Mouse (Mus musculus): Measurements from ENCODE around the gene Acin1. TPM values are rescaled to one million over a fixed set of nuclear protein-coding genes. Genes with fewer than 3 reads are reported as not detected.
"Not testable (repeated sequence)": the region's sequence is repeated elsewhere in the genome, so short reads cannot be mapped to it uniquely, and the experiment has no call there.

Acin1 gene
- polyA plus RNA-seq, 1 experiment, result 207 TPM

GRCm38 (mm10) chr14:54616226-54616825, 70.4 kb downstream of the Acin1 start:
- 84% methylated on average over 16 of the region's 16 CpGs for WGBS
- H3K4me3 ChIP-seq (replicated peaks; ENCODE audit: insufficient read depth, low read depth, low read length), result no peak overlapping the region
- DNase-seq, result no peak
- H3K4me1 ChIP-seq (ENCODE audit: control insufficient read depth, insufficient read depth, low read length), result no peaks in the 10 kb centered on the region; the same call in 1 of the 2 replicates
- no peak overlapping the region for H3K27ac ChIP-seq (ENCODE audit: insufficient read depth, low read length)
- TF ChIP-seq CTCF (IDR thresholded peaks at IDR 0.05; ENCODE audit: borderline replicate concordance, insufficient read depth, low read depth, low read length) (no peak), POLR2A (IDR thresholded peaks at IDR 0.05; ENCODE audit: borderline replicate concordance, insufficient read depth, low read length) (no peak)
- H3K27me3 ChIP-seq (ENCODE audit: control insufficient read depth, insufficient read depth, low read length), result no peaks in the 10 kb centered on the region

DNA sequence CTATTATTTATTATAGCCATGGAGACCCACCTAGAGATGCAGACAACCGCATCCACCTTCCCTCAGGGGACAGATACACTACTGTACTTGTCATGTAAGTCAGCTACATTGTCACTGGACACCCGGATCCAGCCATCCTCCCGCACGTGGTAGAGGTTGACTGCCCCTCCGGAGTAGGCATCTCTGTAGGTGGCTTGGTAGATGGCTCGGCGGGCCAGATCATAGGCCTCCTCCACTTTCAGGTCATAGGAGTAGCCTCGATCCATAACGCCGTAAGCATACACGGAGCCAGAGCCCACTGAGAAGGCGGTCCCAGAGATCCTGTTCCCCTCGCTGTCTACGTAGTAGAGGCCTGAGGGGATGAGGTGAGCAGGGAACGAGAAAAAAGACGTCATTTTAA, 72.6 kb downstream of the Acin1 start:
- not testable (repeated sequence) for H3K4me3 ChIP-seq (replicated peaks; ENCODE audit: insufficient read depth, low read depth, low read length); DNase-seq; H3K27me3 ChIP-seq (ENCODE audit: control insufficient read depth, insufficient read depth, low read length); H3K27ac ChIP-seq (ENCODE audit: insufficient read depth, low read length); H3K4me1 ChIP-seq (ENCODE audit: control insufficient read depth, insufficient read depth, low read length)
- 88% methylated on average over 16 of the region's 16 CpGs for WGBS

DNA sequence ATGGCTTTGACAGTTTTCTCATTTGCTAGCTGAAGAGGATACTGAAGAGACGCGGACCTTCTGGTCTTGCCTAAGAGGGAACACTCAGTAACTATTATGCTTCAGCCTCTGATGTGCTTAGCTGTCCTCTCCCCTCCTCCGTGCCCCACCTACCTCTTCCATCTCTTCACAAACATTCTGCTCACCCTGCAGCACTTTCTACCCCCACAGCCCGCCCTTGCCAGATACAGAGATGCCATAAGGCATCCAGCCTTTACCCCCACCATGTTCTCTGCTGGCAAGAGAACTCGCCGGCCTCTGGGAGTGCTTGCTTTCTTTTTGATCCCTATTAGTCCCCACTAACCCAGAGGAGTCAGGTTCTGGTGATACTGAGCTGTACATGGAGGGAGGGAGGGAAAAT, 76.1 kb downstream of the Acin1 start:
- H3K27ac ChIP-seq (ENCODE audit: insufficient read depth, low read length), result no peak overlapping the region
- no peaks in the 10 kb centered on the region for H3K4me1 ChIP-seq (ENCODE audit: control insufficient read depth, insufficient read depth, low read length)
- no peaks in the 10 kb centered on the region for H3K27me3 ChIP-seq (ENCODE audit: control insufficient read depth, insufficient read depth, low read length)
- WGBS, result 77% methylated on average over 6 of the region's 6 CpGs
- no peak overlapping the region for H3K4me3 ChIP-seq (replicated peaks; ENCODE audit: insufficient read depth, low read depth, low read length)
- DNase-seq, result no peak
- TF ChIP-seq POLR2A (IDR thresholded peaks at IDR 0.05; ENCODE audit: borderline replicate concordance, insufficient read depth, low read length) (no peak), CTCF (IDR thresholded peaks at IDR 0.05; ENCODE audit: borderline replicate concordance, insufficient read depth, low read depth, low read length) (no peak)

- Histone ChIP-seq H3K4me1 (ENCODE audit: control insufficient read depth, insufficient read depth, low read length) (no peaks in the 10 kb centered on the region), H3K27ac (ENCODE audit: insufficient read depth, low read length) (no peak overlapping the region), H3K4me3 (replicated peaks; ENCODE audit: insufficient read depth, low read depth, low read length) (no peak overlapping the region), H3K27me3 (ENCODE audit: control insufficient read depth, insufficient read depth, low read length) (no peaks in the 10 kb centered on the region)
- TF ChIP-seq CTCF (IDR thresholded peaks at IDR 0.05; ENCODE audit: borderline replicate concordance, insufficient read depth, low read depth, low read length) (peak; percentile 46; the same call in 1 of the 2 replicates), POLR2A (IDR thresholded peaks at IDR 0.05; ENCODE audit: borderline replicate concordance, insufficient read depth, low read length) (no peak)
- WGBS, result 65% methylated on average over 4 of the region's 4 CpGs
- no peak for DNase-seq
These were observed 76.8 kb downstream of the Acin1 start for GRCm38 (mm10) chr14:54609962-54610361.

GRCm38 (mm10) chr14:54609245-54609644, 77.5 kb downstream of the Acin1 start:
- no peak for DNase-seq
- Histone ChIP-seq H3K4me3 (replicated peaks; ENCODE audit: insufficient read depth, low read depth, low read length) (no peak overlapping the region), H3K4me1 (ENCODE audit: control insufficient read depth, insufficient read depth, low read length) (no peaks in the 10 kb centered on the region), H3K27me3 (ENCODE audit: control insufficient read depth, insufficient read depth, low read length) (no peaks in the 10 kb centered on the region), H3K27ac (ENCODE audit: insufficient read depth, low read length) (no peak overlapping the region)
- no peak for TF ChIP-seq CTCF (IDR thresholded peaks at IDR 0.05; ENCODE audit: borderline replicate concordance, insufficient read depth, low read depth, low read length)
- no peak for TF ChIP-seq POLR2A (IDR thresholded peaks at IDR 0.05; ENCODE audit: borderline replicate concordance, insufficient read depth, low read length)
- WGBS, result 71% methylated on average over 4 of the region's 4 CpGs

GRCm38 (mm10) chr14:54607226-54607625, 79.5 kb downstream of the Acin1 start:
- Histone ChIP-seq H3K4me3 (replicated peaks; ENCODE audit: insufficient read depth, low read depth, low read length) (no peak overlapping the region), H3K27ac (ENCODE audit: insufficient read depth, low read length) (no peak overlapping the region), H3K27me3 (ENCODE audit: control insufficient read depth, insufficient read depth, low read length) (no peaks in the 10 kb centered on the region), H3K4me1 (ENCODE audit: control insufficient read depth, insufficient read depth, low read length) (0 out of 2 replicates have a peak, but pooled peaks cover 4% of the 10 kb centered on the region)
- TF ChIP-seq POLR2A (IDR thresholded peaks at IDR 0.05; ENCODE audit: borderline replicate concordance, insufficient read depth, low read length) (no peak), CTCF (IDR thresholded peaks at IDR 0.05; ENCODE audit: borderline replicate concordance, insufficient read depth, low read depth, low read length) (no peak)
- WGBS, result 34% methylated on average over 8 of the region's 8 CpGs
- no peak for DNase-seq

- Histone ChIP-seq H3K4me1 (ENCODE audit: control insufficient read depth, insufficient read depth, low read length) (0 out of 2 replicates have a peak, but pooled peaks cover 4% of the 10 kb centered on the region), H3K27me3 (ENCODE audit: control insufficient read depth, insufficient read depth, low read length) (no peaks in the 10 kb centered on the region), H3K27ac (ENCODE audit: insufficient read depth, low read length) (peak within 1 kb of the TSS; percentile 55; the same call in 1 of the 2 replicates), H3K4me3 (replicated peaks; ENCODE audit: insufficient read depth, low read depth, low read length) (peak within 1 kb of the TSS; percentile 99)
- DNase-seq, result peak; percentile 83
- TF ChIP-seq CTCF (IDR thresholded peaks at IDR 0.05; ENCODE audit: borderline replicate concordance, insufficient read depth, low read depth, low read length), result no peak
- TF ChIP-seq POLR2A (IDR thresholded peaks at IDR 0.05; ENCODE audit: borderline replicate concordance, insufficient read depth, low read length), result peak; percentile 40; the same call in 1 of the 2 replicates
- 2% methylated on average over 38 of the region's 39 CpGs for WGBS
These were observed 80.9 kb downstream of the Acin1 start, which contains the start of gene 4931414P19Rik for GRCm38 (mm10) chr14:54605752-54606321. Gene 4931414P19Rik, minus strand, starts transcription at chr14:54605993.

DNA sequence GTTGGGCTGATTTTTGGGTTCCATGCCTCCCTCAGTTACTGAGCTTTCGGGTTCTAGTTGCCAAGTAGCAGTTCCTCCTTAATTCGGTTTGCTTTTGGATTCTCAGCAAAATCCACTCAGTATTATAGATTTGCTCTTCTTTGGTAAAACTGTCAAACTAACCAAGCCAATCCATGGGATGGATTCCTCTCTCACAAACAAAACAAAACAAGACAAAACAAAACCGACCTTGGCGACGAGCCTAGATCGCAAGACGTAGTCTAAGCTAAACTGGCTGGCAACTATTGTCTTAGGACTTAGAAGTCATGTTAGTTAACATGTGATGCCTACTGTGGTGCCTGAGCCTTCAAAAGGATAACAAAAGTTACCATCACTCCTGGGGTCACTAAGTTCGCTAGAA, 83.0 kb downstream of the Acin1 start:
- TF ChIP-seq POLR2A (IDR thresholded peaks at IDR 0.05; ENCODE audit: borderline replicate concordance, insufficient read depth, low read length) (no peak), CTCF (IDR thresholded peaks at IDR 0.05; ENCODE audit: borderline replicate concordance, insufficient read depth, low read depth, low read length) (no peak)
- Histone ChIP-seq H3K4me1 (ENCODE audit: control insufficient read depth, insufficient read depth, low read length) (0 out of 2 replicates have a peak, but pooled peaks cover 4% of the 10 kb centered on the region), H3K27me3 (ENCODE audit: control insufficient read depth, insufficient read depth, low read length) (no peaks in the 10 kb centered on the region), H3K4me3 (replicated peaks; ENCODE audit: insufficient read depth, low read depth, low read length) (peak overlapping the region; percentile 61), H3K27ac (ENCODE audit: insufficient read depth, low read length) (peak overlapping the region; percentile 93)
- no peak for DNase-seq
- 71% methylated on average over 8 of the region's 8 CpGs for WGBS
